Mouse (Mus musculus) urinary bladder, postnatal 25 days (tissue): ENCODE measurements around the gene Sparc.

Experiments
- DNase-seq: peaks from one replicate; pipeline ENCODE4 v3.0.0; 2022; ENCODE audit warnings: low spot score

Gene Sparc

DNA sequence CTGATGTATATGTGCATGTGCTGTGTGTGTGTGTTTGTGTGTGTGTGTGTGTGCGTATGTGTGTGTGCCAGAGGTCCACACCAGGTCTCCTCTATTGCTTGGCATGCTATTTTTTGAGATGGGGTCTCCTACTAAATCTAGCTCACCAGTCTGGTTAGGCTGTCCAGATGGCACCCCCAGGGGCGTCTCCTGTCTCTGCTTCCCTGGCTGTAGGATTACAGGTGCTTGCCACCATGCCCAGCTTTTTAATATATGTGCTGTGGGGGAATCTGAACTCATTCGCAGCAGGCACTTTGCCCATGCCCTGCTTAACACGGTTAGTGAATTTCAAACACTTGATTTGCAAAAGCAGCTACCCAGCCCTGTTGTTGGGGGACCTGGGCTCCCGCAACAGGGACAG lies 57.1 kb downstream of the Sparc start:
- DNase-seq, result no peak

DNA sequence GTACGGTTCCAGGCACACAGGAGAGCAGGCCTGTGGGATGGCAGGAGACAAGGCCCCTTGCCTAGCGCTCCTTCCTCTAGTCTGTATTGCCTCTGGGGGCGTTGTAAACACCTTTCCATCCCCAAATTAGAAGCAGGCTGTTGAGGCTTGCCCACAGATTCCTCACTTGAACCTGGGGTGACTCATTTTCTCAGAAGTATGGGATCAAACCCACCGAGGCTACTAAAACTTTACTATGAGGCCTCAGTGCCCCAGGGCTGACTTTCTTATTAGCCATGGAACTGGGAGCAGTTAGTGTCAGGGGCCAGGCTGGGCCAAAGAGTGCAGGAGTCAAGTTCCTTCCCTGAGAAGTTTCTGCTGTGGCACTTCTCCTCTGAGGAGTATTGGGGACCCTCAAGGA lies 57.7 kb downstream of the Sparc start:
- DNase-seq, result no peak

DNA sequence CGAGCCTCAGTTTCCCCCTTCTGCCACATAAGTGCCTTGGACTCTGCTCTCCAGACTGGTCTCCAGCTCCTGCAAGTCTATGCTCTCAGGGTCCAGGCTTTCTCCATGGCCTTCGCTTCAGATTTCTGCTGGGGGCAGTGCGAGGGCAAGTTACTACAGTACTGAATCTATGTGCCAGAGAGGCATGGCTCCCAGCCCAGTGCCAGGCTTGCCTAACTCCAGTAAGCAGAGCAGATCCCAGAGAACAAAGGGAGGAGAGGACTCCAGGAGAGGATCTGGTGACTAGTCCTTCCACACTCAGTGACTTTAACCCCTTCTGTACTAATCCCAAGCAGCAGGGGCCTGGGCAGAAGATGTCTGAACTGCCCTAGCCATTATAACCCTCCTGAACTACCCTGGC lies 58.3 kb downstream of the Sparc start:
- DNase-seq, result no peak

DNA sequence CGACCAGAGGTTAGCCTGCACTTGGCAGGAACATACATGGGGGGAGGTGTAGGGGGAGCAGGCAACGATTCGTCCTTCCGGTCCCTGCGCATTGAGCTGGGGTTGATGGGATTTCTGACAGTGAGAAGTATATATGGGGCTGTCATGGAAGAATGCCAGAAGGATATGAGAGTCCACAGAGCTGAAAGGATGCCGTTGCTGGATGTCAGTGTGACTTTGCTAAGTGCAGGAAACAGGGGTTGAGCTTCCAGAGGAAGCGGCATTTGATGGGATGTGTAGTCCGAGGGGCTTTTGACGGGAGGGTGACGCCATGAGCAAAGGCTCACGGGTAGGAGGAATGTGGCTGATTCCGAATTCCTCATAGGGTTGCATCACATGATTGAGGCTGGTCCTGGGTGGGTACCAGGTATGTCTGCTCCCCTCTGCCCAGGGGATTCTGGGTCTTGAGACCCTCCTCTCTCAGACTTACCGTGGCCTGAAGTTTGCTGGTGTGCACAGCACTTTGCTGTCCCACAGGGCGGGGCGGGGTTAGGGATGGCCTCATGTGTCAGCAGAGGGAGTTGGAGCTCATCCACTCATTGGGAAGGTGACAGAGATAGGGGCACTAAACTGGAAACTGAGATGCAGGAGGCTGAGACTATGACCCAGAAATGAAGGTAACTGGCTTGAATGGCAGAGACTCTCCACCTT lies 64.7 kb downstream of the Sparc start:
- no peak for DNase-seq

DNA sequence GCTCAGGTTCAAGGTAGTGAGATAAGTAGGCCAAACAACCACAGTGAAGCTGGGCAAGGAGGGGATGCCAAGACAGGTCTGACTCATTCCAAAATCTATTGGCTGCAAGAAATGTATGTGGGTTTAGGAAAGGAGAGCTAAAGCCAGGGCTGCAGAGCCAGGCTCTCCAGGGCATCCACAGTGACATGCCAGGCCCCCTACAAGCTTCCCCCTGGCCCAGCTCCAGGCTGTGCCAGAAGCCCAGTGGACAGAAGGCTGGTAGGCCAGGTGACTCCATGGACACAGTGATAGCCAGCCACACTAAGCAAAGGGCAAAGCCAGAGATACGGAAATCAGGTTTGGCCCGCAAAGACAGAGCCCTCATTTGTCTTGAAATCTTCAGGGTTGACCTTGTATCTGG lies 66.1 kb downstream of the Sparc start:
- DNase-seq, result no peak
